Mouse (Mus musculus) hematopoietic stem cell, adult 5-6 weeks (primary cell): Measurements from ENCODE around the gene Grb10. TPM values are rescaled to one million over a fixed set of nuclear protein-coding genes. Genes with fewer than 3 reads are reported as not detected.

Experiments
- ATAC-seq, 2 experiments: fragments of 125-278 bp in 1 of 2; replicated peaks in 1 of 2; 2 replicates each; pipeline ENCODE4 v1.8.0; 2016 to 2017; ENCODE audit warnings: inconsistent platforms in 2 of 2, mild to moderate bottlenecking in 2 of 2, moderate number of reproducible peaks in 2 of 2, low read depth in 1 of 2, moderate TSS enrichment in 1 of 2; ENCODE audit not compliant: low FRiP score in 2 of 2, poor library complexity in 2 of 2, severe bottlenecking in 2 of 2, insufficient read depth in 1 of 2, low TSS enrichment in 1 of 2
- total RNA-seq: library from RNA; stranded (forward); fragments of 172-1452, 232-1000 nt; gene quantifications from 2 replicates; pipeline ENCODE4 v1.2.3, GENCODE M21; 2017

Grb10 gene
- total RNA-seq, 1 experiment from 2014 or later, result 23.0 TPM

- ATAC-seq, result peak; percentile 24 to 27; a peak in 1 of 4 replicates
These were observed 2.3 kb downstream of the Grb10 start for GRCm38 (mm10) chr11:12035916-12036910.

- ATAC-seq, result no peak
These were observed 3.2 kb downstream of the Grb10 start for GRCm38 (mm10) chr11:12035324-12035723.

GRCm38 (mm10) chr11:12034781-12035180 lies 3.7 kb downstream of the Grb10 start:
- ATAC-seq, result no peak

GRCm38 (mm10) chr11:12034371-12034770 lies 4.1 kb downstream of the Grb10 start:
- ATAC-seq, result no peak

GRCm38 (mm10) chr11:12032831-12033230 lies 5.7 kb downstream of the Grb10 start:
- ATAC-seq, result no peak

- no peak for ATAC-seq
These were observed 11.8 kb downstream of the Grb10 start for GRCm38 (mm10) chr11:12026638-12027037.

GRCm38 (mm10) chr11:12025756-12026593 lies 12.5 kb downstream of the Grb10 start:
- ATAC-seq, result peak; percentile 79 to 87

GRCm38 (mm10) chr11:12025392-12025755 lies 13.1 kb downstream of the Grb10 start:
- ATAC-seq, result peak; percentile 13 to 36; a peak in 2 of 4 replicates

- ATAC-seq, result no peak
These were observed 15.4 kb downstream of the Grb10 start for GRCm38 (mm10) chr11:12023051-12023450.

GRCm38 (mm10) chr11:12019651-12020050 lies 18.8 kb downstream of the Grb10 start:
- no peak for ATAC-seq

GRCm38 (mm10) chr11:12018604-12019003 lies 19.9 kb downstream of the Grb10 start:
- ATAC-seq, result no peak

- peak in 1 of 2 experiments; percentile 29; a peak in 1 of 4 replicates for ATAC-seq
These were observed 28.4 kb downstream of the Grb10 start for GRCm38 (mm10) chr11:12010084-12010483.

GRCm38 (mm10) chr11:12000293-12000910 lies 38.1 kb downstream of the Grb10 start:
- ATAC-seq, result no peak

GRCm38 (mm10) chr11:11998881-11999280 lies 39.6 kb downstream of the Grb10 start:
- ATAC-seq, result no peak

- no peak for ATAC-seq
These were observed 41.4 kb downstream of the Grb10 start for GRCm38 (mm10) chr11:11997045-11997444.

GRCm38 (mm10) chr11:11995371-11995770 lies 43.1 kb downstream of the Grb10 start:
- ATAC-seq, result no peak

- ATAC-seq, result no peak
These were observed 44.7 kb downstream of the Grb10 start for GRCm38 (mm10) chr11:11993807-11994206.

GRCm38 (mm10) chr11:11993183-11993582 lies 45.3 kb downstream of the Grb10 start:
- no peak for ATAC-seq
